Mouse (Mus musculus) heart, embryonic 10.5 days (tissue): ENCODE measurements around the gene Il6. TPM values are rescaled to one million over a fixed set of nuclear protein-coding genes. Genes with fewer than 3 reads are reported as not detected.
A peak's percentile ranks its signal among the peaks of the same experiment; 100 is the strongest.
"Not testable (repeated sequence)": the region's sequence is repeated elsewhere in the genome, so short reads cannot be mapped to it uniquely, and the experiment has no call there.

Experiments used
- DNase-seq: peaks from one replicate; pipeline ENCODE4 v3.0.0-alpha.2; 2017; ENCODE audit warnings: low spot score
- H3K27ac ChIP-seq: fragments of 300-500 bp; sonication (generic); 2 replicates; pipeline ENCODE4 v1.5.1; 2016; ENCODE audit warnings: mild to moderate bottlenecking
- H3K27me3 ChIP-seq: fragments of 300-500 bp; sonication (generic); 2 replicates; pipeline ENCODE4 v1.6.1; 2016; ENCODE audit warnings: mild to moderate bottlenecking; ENCODE audit not compliant: poor library complexity, insufficient read depth, severe bottlenecking
- H3K36me3 ChIP-seq: fragments of 300-500 bp; sonication (generic); 2 replicates; pipeline ENCODE4 v1.6.1; 2016; ENCODE audit warnings: mild to moderate bottlenecking, moderate library complexity
- H3K4me1 ChIP-seq: fragments of 300-500 bp; sonication (generic); 2 replicates; pipeline ENCODE4 v1.6.1; 2016; ENCODE audit warnings: mild to moderate bottlenecking
- H3K4me3 ChIP-seq: fragments of 300-500 bp; sonication (generic); 2 replicates; pipeline ENCODE4 v1.5.1; 2016; ENCODE audit warnings: mild to moderate bottlenecking, moderate library complexity
- H3K9me3 ChIP-seq: fragments of 300-500 bp; sonication (generic); 2 replicates; pipeline ENCODE4 v1.6.1; 2016; ENCODE audit warnings: mild to moderate bottlenecking, moderate library complexity
- WGBS: fragments of 180-500 bp; shearing (Covaris S2); methylation state at CpG from one replicate; pipeline ENCODE4 v1.1.7; 2016; 5-methylcytosine and 5-hydroxymethylcytosine counted together
- polyA plus RNA-seq: library from polyadenylated mRNA; unstranded; fragments of >200 nt; fragmentation: Nextera tagmentation; extraction: Ambion mirVana; gene quantifications from 2 replicates; pipeline ENCODE4 v1.2.1, GENCODE M21; 2016

Gene Il6
- polyA plus RNA-seq, 1 experiment from 2014 or later, result not detected

- H3K4me3 ChIP-seq, H3K4me1 ChIP-seq, H3K27me3 ChIP-seq, DNase-seq, H3K36me3 ChIP-seq, H3K27ac ChIP-seq, H3K9me3 ChIP-seq: not testable (repeated sequence)
- 59% methylated on average over 4 of the region's 4 CpGs for WGBS
Observed at GRCm38 (mm10) chr5:30039841-30040240, 26.9 kb downstream of the Il6 start.

- DNase-seq, result no peak
- H3K27ac ChIP-seq, result no peak overlapping the region
- 90% methylated on average over 6 of the region's 6 CpGs for WGBS
- no peak overlapping the region for H3K4me3 ChIP-seq
- no peaks in the 10 kb centered on the region for H3K9me3 ChIP-seq
- no peaks in the 10 kb centered on the region for H3K4me1 ChIP-seq
- H3K27me3 ChIP-seq, result no peaks in the 10 kb centered on the region
- peaks cover 44% of the 10 kb centered on the region for H3K36me3 ChIP-seq
Observed at GRCm38 (mm10) chr5:30058216-30058731, 45.4 kb downstream of the Il6 start.

GRCm38 (mm10) chr5:30059607-30060006 is 46.7 kb downstream of the Il6 start:
- not testable (repeated sequence) for H3K9me3 ChIP-seq, H3K27me3 ChIP-seq, H3K4me1 ChIP-seq, H3K27ac ChIP-seq, H3K4me3 ChIP-seq
- peak; percentile 59 for DNase-seq
- H3K36me3 ChIP-seq, result peaks cover 57% of the 10 kb centered on the region
- 78% methylated on average over 5 of the region's 5 CpGs for WGBS

- no peak for DNase-seq
- Histone ChIP-seq H3K4me3 (no peak overlapping the region), H3K27ac (no peak overlapping the region), H3K36me3 (peaks cover 90% of the 10 kb centered on the region), H3K4me1 (peaks cover 3% of the 10 kb centered on the region; the same call in 1 of the 2 replicates), H3K27me3 (no peaks in the 10 kb centered on the region), H3K9me3 (no peaks in the 10 kb centered on the region)
- WGBS, result 81% methylated on average over 6 of the region's 6 CpGs
Observed at GRCm38 (mm10) chr5:30067726-30068125, 54.8 kb downstream of the Il6 start.

Other genes starting within 250 kb of the Il6 start
- gene Tyms, start 60.5 kb downstream of the Il6 start, polyA plus RNA-seq, result 184 and 286 TPM in 2 replicates
- gene Garem2, start 92.0 kb downstream of the Il6 start, polyA plus RNA-seq, result 0.27 and 0.39 TPM in 2 replicates
- 0.18 TPM in 1 of 2 replicates, not detected in the other for gene 3110082J24Rik, start 93.0 kb downstream of the Il6 start, polyA plus RNA-seq
- gene Hadha, start 142.0 kb downstream of the Il6 start, polyA plus RNA-seq, result 136 and 210 TPM in 2 replicates
- gene Hadhb, start 142.1 kb downstream of the Il6 start, polyA plus RNA-seq, result 207 and 288 TPM in 2 replicates
- gene Adgrf3, start 192.6 kb downstream of the Il6 start, polyA plus RNA-seq, result 0.16 and 0.17 TPM in 2 replicates
- gene Selenoi, start 219.5 kb downstream of the Il6 start, polyA plus RNA-seq, result 23.3 and 25.6 TPM in 2 replicates